Mouse (Mus musculus) layer of hippocampus, adult 9-10 months (tissue): ENCODE results near the gene Sbf2.
"Not testable (repeated sequence)": the region's sequence is repeated elsewhere in the genome, so short reads cannot be mapped to it uniquely, and the experiment has no call there.

Experiments
- DNase-seq: peaks from one replicate; pipeline ENCODE4 v3.0.0; 2022; ENCODE audit warnings: low spot score

Sbf2 gene

DNA sequence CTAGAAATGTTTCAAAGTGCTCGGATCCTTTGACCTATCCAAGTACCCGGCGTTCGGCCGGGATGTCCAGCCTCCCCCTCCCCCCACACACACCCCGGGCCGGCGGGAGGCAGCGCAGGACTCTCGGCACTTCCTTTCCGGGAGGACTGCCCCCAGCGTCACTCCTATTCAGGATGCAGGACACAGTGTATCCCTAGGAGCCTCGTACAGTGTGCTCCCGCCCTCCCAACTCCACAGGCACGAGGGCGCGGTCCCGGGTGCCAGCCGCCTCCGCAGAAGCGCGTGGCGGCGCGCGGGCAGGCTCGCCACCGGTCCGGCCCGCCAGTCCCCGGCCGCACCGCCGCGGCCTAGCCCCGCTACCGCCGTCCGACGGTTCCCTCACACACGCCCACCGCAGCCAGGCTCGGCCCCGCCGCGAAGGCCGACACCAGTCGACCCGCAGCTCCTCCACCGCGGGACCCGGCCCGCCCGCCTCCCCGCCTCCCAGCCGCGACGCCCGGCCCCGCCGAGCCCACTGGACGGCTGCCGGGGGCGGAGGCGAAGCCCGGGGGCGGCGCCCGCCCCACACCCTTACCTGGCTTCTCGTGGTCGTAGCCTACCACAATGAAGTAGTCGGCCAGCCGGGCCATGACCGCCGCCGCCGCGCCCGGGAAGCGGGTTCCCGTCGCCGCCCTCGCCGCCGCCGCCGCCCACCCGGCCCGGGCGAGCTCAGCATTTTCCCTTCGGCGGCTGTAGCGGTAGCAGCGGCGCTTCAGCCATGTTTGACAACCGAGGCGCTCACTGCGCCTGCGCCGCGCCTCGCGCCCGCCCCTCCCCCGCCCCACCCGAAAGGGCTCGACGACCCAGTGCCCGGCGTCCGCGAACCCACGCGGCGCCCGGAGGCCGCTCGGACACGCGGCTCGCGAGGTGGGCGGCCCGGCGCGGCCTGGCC lies at the start of gene Sbf2:
Gene Sbf2, minus strand, starts transcription at position 790 of the 931 bp plus-strand sequence.
- DNase-seq = no peak

DNA sequence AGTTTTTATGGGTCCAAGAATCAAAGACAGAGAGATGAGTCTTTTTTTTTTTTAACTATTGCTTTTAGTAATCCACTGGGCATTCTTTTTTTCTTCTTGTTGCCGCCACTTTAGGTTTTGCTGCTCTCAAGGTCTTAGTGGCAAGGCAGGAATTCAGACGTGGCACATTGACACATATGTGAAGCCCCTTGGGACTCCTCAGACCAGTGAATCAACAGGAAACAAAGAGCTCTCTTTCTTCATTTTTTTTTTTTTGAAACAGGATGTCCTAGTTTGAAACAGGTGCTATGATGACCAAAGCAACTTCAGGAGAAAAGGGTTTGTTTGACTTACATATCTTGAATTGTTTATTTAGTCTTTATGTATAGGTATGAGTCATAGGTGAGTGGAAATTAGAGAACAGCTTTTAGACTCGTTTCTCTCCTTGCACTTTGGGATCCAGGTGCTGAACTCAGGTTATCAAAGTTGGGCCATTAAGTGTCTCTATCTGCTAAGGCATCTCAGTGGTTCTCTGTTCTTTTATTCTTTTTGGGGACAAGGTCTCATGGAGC lies 43.7 kb upstream of the Sbf2 start:
- no peak for DNase-seq

GRCm38 (mm10) chr7:110655966-110656365 lies 41.2 kb upstream of the Sbf2 start:
- DNase-seq = no peak

DNA sequence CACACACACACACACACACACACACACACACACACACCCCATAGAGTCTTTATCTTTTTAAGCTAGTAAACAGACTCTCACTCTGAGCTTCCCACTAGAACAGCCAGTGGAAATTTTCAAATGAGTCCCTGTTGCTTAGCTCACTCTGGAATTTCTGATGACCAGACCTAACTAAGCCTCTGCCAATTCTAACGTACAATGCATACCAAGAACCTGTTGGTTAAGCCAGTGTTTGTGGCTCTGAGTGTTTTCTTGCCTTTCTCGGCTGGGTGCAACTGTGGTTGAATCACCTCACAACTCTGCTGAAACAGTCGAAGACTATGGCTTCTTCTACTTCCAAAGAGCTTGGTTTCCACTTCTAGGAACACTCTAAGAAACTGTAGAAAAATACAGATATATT lies 40.5 kb upstream of the Sbf2 start:
- no peak for DNase-seq

GRCm38 (mm10) chr7:110651091-110651490 lies 36.4 kb upstream of the Sbf2 start:
- no peak for DNase-seq

DNA sequence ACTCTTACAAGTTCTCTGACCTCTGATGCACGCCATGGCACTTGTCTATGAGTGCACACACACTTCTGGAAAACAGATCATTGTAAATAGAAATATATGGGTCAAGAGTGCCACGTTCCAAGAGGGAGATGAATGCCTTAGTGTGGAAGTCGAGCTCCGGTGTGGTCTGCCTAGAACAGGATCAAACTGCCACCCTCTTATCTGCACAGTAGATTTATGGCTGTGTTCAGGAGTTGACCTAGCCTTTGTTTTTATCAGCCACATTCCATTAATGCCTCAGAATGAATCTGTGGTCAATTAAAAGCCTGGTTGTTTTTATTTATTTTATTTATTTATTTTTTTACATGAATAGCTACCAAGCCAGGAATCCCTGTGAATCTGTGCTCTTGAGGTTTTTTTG lies 35.8 kb upstream of the Sbf2 start:
- DNase-seq = no peak

GRCm38 (mm10) chr7:110649133-110649987 lies 34.6 kb upstream of the Sbf2 start:
- DNase-seq = no peak

DNA sequence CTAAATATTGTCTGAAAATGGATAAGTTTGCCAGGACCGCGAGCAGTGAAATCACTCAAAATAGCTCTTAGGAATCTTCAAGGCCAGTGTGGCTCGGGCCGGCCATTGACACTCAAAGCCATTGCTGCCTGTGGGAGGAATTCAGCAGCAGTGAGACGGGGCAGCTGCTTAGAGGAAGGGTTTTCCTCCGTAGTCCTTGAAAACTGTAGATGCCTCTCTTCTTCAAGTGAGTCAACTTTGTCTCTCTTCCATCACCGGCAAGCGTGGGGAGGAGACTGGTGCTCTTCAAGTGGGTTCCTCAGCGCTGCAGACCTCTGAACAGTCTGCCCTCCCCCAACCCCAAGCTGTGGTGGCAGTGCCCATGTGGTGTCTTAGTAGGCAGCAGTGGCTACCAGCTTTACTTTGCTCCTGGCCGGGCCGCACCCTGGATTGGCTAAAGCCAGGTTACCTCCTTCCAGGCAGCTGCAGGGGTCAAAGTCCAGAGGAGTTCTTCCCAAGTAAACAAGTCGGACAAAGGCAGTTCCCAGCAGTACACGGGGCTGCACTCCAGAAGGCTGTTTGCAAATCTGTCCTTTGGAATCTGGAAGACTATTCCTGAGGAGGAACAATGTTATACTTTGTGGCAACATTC lies 33.8 kb upstream of the Sbf2 start:
- DNase-seq = no peak

DNA sequence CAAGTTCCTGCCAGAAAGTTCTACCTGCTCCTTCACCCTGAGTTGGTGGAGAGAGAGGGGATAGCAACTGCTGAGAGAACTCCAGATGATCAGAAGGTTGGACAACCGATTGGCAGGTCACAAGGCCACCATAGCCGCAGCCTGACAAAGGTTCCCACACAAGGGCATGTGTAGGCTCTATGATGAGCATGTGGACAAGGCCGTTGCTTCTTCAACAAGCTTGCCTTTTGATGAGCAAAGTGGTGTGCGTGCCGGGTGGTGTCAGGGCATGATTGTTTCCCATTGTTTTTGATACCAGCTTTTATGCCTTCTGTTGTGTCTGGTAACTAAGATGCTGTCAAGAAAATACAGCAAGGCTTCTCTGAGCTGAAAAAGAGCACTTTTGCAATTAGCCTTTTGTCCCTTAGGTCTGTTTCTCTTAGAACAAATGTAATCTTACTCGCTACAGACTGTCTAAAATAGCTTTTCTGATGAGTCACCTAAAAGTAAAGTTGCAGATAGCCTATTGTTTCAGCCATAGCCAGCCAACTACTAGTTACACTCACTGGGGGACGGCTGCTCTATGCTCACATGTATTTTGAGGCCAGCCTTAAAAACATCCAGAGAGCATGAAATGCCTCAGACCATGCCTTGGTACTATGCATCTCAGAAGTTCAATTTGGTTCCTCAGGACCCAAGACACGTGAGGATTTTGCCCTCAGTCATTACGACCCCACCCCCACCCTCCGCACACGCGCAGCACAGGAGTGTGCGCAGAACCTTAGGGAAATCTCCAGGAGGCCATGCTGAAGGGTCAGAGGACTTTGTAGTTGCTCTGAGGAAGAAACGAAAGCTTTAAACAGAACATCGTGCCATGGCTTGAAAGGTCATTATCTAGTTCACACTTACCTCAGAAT lies 33.1 kb upstream of the Sbf2 start:
- no peak for DNase-seq

GRCm38 (mm10) chr7:110646611-110647407 lies 32.1 kb upstream of the Sbf2 start:
- no peak for DNase-seq

DNA sequence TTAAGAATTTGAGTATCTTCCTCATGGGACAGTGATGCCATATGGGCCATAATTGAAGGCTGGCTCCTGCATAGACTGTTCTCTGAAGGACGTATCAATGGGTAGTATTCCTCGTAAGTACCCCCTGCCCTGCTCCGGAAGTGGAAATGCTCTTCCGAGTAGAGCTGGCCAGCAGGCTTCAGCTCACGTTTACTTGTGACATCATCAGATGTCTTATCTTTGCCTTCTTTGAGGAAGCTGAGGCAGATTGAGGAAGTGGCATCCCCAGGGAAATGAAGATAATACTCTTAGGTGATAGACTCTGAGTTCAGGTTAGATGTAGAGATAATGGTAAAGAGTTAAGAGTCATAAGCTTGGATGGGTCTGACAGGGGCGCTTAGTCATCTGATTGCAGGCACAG lies 31.1 kb upstream of the Sbf2 start:
- no peak for DNase-seq

GRCm38 (mm10) chr7:110645311-110645710 lies 30.6 kb upstream of the Sbf2 start:
- DNase-seq = peak; percentile 71

GRCm38 (mm10) chr7:110639958-110640357 lies 25.2 kb upstream of the Sbf2 start:
- not testable (repeated sequence) for DNase-seq

DNA sequence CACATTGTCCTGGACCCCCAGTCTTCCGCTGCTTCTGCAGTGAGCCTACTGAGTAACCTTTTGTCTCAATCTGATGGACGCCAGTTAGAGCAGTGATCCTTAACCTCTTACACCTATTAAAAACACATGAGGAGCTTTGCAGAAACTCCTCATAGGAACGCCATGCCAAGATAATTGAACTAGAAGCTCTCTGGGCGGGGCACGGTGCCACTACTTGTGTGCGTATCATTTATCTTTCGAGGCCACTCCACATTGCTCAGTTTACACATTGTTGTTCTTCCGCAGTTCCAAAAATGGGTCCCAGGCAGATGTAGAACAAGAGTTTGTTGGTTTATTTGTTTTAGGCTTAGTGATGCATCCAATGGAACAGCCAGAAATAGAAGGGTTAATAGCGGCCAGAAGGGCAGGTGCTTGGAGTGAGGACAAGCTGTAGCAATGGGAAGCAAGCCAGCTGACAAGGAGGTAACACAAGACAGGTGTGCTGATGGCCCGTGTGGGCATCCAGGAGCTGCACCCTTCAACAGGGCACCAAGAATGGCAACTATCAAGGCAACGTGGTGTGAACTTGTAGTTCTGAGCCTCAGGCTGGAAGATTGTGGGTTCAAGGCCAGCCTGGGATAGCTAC lies 24.7 kb upstream of the Sbf2 start:
- DNase-seq = no peak

GRCm38 (mm10) chr7:110638305-110639110 lies 23.8 kb upstream of the Sbf2 start:
- no peak for DNase-seq

DNA sequence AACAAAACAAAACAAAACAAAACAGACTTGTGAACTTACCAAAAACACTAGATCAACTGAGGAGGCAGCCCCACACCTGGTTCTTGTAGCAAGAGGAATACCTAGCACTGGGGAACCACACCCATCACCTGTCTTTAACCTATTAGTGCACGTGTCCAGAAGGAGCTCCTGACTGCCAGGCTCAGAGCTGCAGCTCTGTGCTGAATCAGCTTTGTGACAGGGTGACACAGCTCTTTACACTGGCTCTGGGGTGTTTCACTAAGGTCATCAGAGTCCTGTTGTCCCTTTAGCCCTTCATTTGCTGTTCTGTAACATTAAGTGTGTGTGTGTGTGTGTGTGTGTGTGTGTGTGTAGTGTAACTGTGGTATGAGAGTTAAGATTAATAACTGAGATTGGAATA lies 21.8 kb upstream of the Sbf2 start:
- no peak for DNase-seq

- DNase-seq = no peak
These were observed 21.2 kb upstream of the Sbf2 start for GRCm38 (mm10) chr7:110635929-110636328.

DNA sequence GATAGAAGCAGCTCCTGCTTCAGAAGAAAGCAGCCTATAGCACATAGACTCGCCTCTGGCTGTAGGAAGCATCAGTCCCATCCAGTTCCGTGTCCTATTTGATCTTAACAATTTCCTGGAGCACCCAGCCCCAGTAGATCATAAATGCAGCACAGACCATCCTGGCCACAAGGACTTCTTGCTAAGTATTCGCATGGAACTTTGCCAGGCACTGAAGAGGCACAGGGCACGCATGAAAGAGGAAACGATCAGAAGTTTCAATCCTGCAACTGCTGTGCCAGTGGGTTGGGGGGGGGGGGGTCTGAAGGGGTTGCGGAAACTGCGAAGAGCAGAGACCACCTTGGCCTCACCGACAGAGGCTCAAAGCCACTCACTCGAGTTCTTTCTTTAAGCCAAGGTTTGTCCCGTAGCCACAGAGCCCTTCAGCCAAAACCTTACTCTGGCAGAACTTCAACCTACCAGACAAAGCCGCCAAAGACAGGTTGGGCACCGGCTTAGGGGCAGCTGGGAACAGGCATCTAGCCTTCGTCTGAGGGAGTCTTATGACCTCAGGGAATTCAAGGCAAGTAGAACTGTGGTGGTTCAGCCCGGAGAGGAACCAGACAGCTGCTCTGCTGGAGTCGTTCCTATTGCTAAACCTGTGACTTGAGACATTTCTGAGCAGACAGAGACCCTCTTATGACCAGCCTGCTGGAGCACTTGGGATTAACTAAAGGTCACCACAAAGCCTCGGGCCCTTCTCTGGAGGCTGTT lies 16.6 kb upstream of the Sbf2 start:
- no peak for DNase-seq
